Mouse (Mus musculus): ENCODE data around the gene Ift80. TPM values are rescaled to one million over a fixed set of nuclear protein-coding genes. Genes with fewer than 3 reads are reported as not detected.

The Ift80 gene
- polyA plus RNA-seq, 1 experiment from 2014 or later: 8.3 TPM

DNA sequence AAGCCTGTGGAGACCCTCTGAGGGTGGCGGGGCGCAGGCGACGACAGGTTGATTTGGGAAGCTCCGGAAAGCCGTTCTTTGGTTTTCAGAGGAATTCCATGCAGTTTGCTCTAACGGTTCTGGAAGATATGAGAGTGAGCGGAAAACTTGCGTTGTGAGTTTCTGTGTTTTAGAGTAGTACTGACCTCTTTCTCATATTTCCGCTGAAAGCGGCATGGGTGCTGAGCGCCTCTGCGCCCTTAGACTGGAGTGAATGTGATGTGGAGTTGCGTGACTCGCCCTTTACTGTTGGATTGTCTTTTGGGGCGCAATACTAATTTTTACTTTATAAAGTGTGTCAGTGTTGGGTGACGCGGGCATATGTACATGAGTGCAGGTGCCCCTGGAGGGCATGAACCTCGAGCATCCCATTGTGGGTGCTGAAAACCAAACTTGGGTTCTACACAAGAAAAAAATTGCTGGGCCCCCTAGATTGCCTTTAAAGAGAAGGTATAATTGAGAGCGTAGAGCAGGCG, 1.9 kb upstream of the Ift80 start:
- Histone ChIP-seq H3K27ac (ENCODE audit: low read depth, low read length) (peak overlapping the region; percentile 97), H3K4me2 (peak overlapping the region; percentile 75), H3K27me3 (ENCODE audit: control insufficient read depth, insufficient read depth, low read length) (no peaks in the 10 kb centered on the region), H3K4me1 (ENCODE audit: control insufficient read depth, insufficient read depth, low read length) (no peaks in the 10 kb centered on the region; the same call in 1 of the 2 replicates), H3K36me3 (ENCODE audit: control insufficient read depth, insufficient read depth, low read length) (no peaks in the 10 kb centered on the region; the same call in 1 of the 2 replicates), H3K4me3 (ENCODE audit: low read depth, low read length) (peak overlapping the region; percentile 81), H3K9ac (ENCODE audit: low read depth, low read length) (peak overlapping the region; percentile 98), H3K9me3 (replicated peaks; ENCODE audit: control insufficient read depth, low read length) (no peaks in the 10 kb centered on the region)
- WGBS (ENCODE audit: insufficient replicate concordance): 6% methylated on average over 21 of the region's 21 CpGs
- ATAC-seq (replicated peaks; ENCODE audit: insufficient number of reproducible peaks, low FRiP score, low TSS enrichment): no peak

DNA sequence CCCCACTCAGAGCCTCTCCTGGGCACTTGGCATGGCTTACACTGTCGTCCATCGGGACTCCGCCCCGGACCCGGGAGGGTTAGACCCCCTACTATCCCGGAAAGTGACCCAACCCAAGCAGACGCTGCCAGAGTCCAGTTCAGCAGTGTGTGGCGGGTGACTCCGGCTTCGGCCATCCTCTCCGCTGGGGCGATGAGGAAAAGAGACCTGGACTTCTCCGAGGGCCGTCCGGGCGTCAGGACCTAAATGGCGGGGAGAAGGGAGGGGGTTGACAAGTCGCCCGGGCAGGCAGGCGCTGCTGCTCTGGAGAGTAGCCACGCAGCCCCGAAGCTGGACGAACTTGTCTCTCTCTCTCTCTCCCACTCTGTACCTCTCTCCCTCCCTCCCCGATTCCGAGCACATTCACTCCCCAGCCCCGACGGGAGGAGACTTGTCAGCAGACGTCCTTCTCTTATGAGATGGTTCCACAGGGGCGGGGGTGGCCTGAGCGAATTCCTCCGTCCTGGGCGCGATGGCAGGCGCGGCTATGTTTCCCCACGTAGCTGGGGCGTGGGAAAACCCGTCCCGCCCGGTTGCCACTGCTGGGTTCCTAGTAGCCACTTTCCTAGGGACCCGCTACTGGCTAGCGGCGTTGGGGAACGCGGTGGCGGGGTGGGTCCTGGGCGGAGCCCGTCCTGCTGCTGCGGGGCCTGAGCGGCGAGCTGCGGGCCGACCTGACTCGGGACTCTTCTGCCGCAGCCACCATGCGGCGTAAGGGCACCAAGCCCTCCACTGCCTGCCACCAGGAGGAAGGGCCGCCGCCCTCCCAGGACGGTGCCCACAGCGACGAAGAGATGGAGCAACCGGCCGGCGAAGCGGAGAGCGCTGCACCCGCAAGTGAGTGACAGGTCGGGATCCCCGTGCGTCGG, 1.2 kb upstream of the Ift80 start:
- Histone ChIP-seq H3K36me3 (ENCODE audit: control insufficient read depth, insufficient read depth, low read length) (no peaks in the 10 kb centered on the region; the same call in 1 of the 2 replicates), H3K9me3 (replicated peaks; ENCODE audit: control insufficient read depth, low read length) (no peaks in the 10 kb centered on the region), H3K4me2 (peak overlapping the region; percentile 75), H3K9ac (ENCODE audit: low read depth, low read length) (peak overlapping the region; percentile 98), H3K4me1 (ENCODE audit: control insufficient read depth, insufficient read depth, low read length) (no peaks in the 10 kb centered on the region; the same call in 1 of the 2 replicates), H3K4me3 (ENCODE audit: low read depth, low read length) (peak overlapping the region; percentile 81), H3K27ac (ENCODE audit: low read depth, low read length) (peak overlapping the region; percentile 97), H3K27me3 (ENCODE audit: control insufficient read depth, insufficient read depth, low read length) (no peaks in the 10 kb centered on the region)
- WGBS (ENCODE audit: insufficient replicate concordance): under 1% methylated on average over 72 of the region's 72 CpGs
- ATAC-seq (replicated peaks; ENCODE audit: insufficient number of reproducible peaks, low FRiP score, low TSS enrichment): peak; percentile 70

DNA sequence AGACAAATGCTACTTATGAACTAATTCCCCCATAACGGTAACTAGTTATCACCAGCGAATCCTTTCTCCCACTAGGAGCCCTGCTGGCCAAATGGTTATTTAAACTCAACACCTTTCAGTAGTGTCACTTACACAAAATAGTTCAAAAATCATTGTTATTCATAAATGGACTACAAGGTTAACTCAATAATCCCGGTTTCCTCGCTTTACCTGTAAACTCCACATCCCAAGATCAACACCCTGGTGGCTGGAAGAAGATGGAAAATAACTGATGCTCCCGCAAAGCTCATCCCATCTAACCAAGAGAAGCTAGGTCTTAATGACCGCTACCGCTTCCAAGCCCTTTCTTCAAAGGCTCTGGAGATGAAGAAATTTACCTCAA, 324 bp downstream of the Ift80 start:
- ATAC-seq (replicated peaks; ENCODE audit: insufficient number of reproducible peaks, low FRiP score, low TSS enrichment): peak; percentile 6; the same call in 1 of the 2 replicates
- Histone ChIP-seq H3K4me1 (ENCODE audit: control insufficient read depth, insufficient read depth, low read length) (no peaks in the 10 kb centered on the region; the same call in 1 of the 2 replicates), H3K9ac (ENCODE audit: low read depth, low read length) (peak overlapping the region; percentile 98), H3K27ac (ENCODE audit: low read depth, low read length) (no peak overlapping the region), H3K4me2 (peak overlapping the region; percentile 75), H3K27me3 (ENCODE audit: control insufficient read depth, insufficient read depth, low read length) (no peaks in the 10 kb centered on the region), H3K4me3 (ENCODE audit: low read depth, low read length) (peak overlapping the region; percentile 81), H3K36me3 (ENCODE audit: control insufficient read depth, insufficient read depth, low read length) (no peaks in the 10 kb centered on the region; the same call in 1 of the 2 replicates), H3K9me3 (replicated peaks; ENCODE audit: control insufficient read depth, low read length) (no peaks in the 10 kb centered on the region)
- under 1% methylated on average over 7 of the region's 7 CpGs for WGBS (ENCODE audit: insufficient replicate concordance)

DNA sequence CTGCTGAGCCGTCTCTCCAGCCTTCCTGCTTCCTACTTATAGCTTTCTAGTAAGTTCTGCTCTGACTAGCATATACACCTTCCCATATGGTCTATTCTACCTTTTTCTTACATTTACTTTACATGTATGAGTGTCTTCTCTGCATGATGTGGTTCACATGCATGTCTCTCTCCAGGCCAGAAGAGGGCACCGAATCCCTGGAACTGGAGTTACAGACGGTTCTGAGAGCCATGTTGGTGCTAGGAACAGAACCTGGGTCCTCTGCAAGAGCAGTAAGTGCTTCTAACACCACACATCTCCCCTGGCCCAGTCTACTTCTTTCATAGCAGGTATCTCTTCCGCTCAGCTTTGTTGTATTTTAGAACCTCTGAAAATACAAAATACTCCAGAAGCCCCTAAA, 1.6 kb downstream of the Ift80 start:
- Histone ChIP-seq H3K4me2 (no peak overlapping the region), H3K4me3 (ENCODE audit: low read depth, low read length) (no peak overlapping the region), H3K27me3 (ENCODE audit: control insufficient read depth, insufficient read depth, low read length) (no peaks in the 10 kb centered on the region), H3K36me3 (ENCODE audit: control insufficient read depth, insufficient read depth, low read length) (no peaks in the 10 kb centered on the region; the same call in 1 of the 2 replicates), H3K9me3 (replicated peaks; ENCODE audit: control insufficient read depth, low read length) (no peaks in the 10 kb centered on the region), H3K9ac (ENCODE audit: low read depth, low read length) (no peak overlapping the region), H3K27ac (ENCODE audit: low read depth, low read length) (no peak overlapping the region), H3K4me1 (ENCODE audit: control insufficient read depth, insufficient read depth, low read length) (no peaks in the 10 kb centered on the region; the same call in 1 of the 2 replicates)
- no peak for ATAC-seq (replicated peaks; ENCODE audit: insufficient number of reproducible peaks, low FRiP score, low TSS enrichment)
- 79% methylated on average over 4 of the region's 4 CpGs for WGBS (ENCODE audit: insufficient replicate concordance)

DNA sequence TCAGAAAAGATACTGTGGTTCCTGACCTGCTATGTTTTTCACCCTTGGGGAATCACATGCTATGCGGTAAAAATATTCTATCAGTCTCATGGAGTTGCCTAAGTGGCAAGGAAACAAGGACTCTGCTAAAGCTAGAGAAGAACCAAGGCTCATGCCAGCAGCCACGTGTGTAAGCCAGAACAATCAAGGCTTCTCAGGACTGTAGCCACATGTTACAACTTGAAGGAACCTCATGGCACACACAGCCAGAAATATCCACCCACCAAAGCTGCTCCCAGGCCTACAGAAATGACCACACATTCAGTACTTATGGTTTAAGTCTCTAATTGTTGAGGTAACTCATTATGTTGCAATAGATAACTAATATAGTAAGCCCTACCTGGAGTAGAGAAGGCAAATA, 17.8 kb downstream of the Ift80 start:
- Histone ChIP-seq H3K4me3 (ENCODE audit: low read depth, low read length) (no peak overlapping the region), H3K27ac (ENCODE audit: low read depth, low read length) (no peak overlapping the region), H3K4me2 (no peak overlapping the region), H3K36me3 (ENCODE audit: control insufficient read depth, insufficient read depth, low read length) (0 out of 2 replicates have a peak, but pooled peaks cover 6% of the 10 kb centered on the region), H3K27me3 (ENCODE audit: control insufficient read depth, insufficient read depth, low read length) (no peaks in the 10 kb centered on the region), H3K9ac (ENCODE audit: low read depth, low read length) (no peak overlapping the region), H3K9me3 (replicated peaks; ENCODE audit: control insufficient read depth, low read length) (no peaks in the 10 kb centered on the region), H3K4me1 (ENCODE audit: control insufficient read depth, insufficient read depth, low read length) (no peaks in the 10 kb centered on the region)
- 90% methylated on average over 2 of the region's 2 CpGs for WGBS (ENCODE audit: insufficient replicate concordance)
- ATAC-seq (replicated peaks; ENCODE audit: insufficient number of reproducible peaks, low FRiP score, low TSS enrichment): no peak

DNA sequence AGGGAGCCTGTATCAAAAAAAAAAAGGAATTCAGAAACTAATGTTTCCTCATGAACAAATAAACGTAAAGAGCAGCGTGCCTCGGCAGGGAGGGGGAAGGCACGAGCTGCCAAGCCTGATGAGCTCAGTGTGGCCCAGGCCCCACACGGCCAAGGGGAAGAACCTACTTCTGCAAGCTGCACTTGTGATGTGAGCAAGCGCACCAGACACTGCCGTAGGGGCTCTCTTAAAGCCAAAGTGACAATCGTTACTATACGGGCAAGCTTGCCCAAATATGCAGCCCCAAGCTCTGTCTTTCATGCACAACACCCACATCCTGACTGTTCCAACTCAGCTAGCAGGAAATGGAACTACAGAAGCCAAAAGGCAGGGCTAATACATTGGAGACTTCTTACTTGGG, 23.5 kb downstream of the Ift80 start:
- 72% methylated on average over 9 of the region's 9 CpGs for WGBS (ENCODE audit: insufficient replicate concordance)
- H3K27ac ChIP-seq (ENCODE audit: low read depth, low read length): no peak overlapping the region
- ATAC-seq (replicated peaks; ENCODE audit: insufficient number of reproducible peaks, low FRiP score, low TSS enrichment): no peak

DNA sequence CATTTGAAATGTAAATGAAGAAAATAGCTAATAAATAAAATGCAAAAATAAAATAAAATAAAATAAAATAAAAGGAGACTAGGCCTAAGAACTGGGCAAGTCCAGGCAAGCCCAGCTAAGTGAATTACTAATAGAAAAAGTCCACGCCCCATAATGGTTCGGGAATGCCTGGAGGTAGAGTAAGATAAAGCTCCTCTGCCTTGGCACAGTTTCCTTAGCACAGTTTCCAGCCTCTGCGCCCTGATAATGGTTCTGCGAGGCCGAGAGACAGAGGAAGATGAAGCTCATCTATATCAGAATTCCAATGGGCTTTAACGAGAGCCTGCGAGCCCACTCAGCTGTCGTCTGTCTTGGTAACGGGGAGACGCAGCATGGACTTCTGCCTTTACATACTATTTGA, 25.2 kb downstream of the Ift80 start:
- Histone ChIP-seq H3K27ac (ENCODE audit: low read depth, low read length) (no peak overlapping the region), H3K4me1 (ENCODE audit: control insufficient read depth, insufficient read depth, low read length) (peaks cover 9% of the 10 kb centered on the region), H3K27me3 (ENCODE audit: control insufficient read depth, insufficient read depth, low read length) (no peaks in the 10 kb centered on the region), H3K9me3 (replicated peaks; ENCODE audit: control insufficient read depth, low read length) (no peaks in the 10 kb centered on the region), H3K4me2 (no peak overlapping the region), H3K9ac (ENCODE audit: low read depth, low read length) (no peak overlapping the region), H3K4me3 (ENCODE audit: low read depth, low read length) (no peak overlapping the region), H3K36me3 (ENCODE audit: control insufficient read depth, insufficient read depth, low read length) (no peaks in the 10 kb centered on the region)
- ATAC-seq (replicated peaks; ENCODE audit: insufficient number of reproducible peaks, low FRiP score, low TSS enrichment): no peak
- WGBS (ENCODE audit: insufficient replicate concordance): 75% methylated on average over 10 of the region's 10 CpGs

More for the DNA sequence above, 23.5 kb downstream of the Ift80 start:
- Histone ChIP-seq H3K36me3 (ENCODE audit: control insufficient read depth, insufficient read depth, low read length) (0 out of 2 replicates have a peak, but pooled peaks cover 4% of the 10 kb centered on the region), H3K9me3 (replicated peaks; ENCODE audit: control insufficient read depth, low read length) (no peaks in the 10 kb centered on the region), H3K27me3 (ENCODE audit: control insufficient read depth, insufficient read depth, low read length) (no peaks in the 10 kb centered on the region), H3K4me3 (ENCODE audit: low read depth, low read length) (no peak overlapping the region), H3K4me2 (no peak overlapping the region), H3K9ac (ENCODE audit: low read depth, low read length) (no peak overlapping the region; the same call in 1 of the 2 replicates), H3K4me1 (ENCODE audit: control insufficient read depth, insufficient read depth, low read length) (peaks cover 1% of the 10 kb centered on the region)

DNA sequence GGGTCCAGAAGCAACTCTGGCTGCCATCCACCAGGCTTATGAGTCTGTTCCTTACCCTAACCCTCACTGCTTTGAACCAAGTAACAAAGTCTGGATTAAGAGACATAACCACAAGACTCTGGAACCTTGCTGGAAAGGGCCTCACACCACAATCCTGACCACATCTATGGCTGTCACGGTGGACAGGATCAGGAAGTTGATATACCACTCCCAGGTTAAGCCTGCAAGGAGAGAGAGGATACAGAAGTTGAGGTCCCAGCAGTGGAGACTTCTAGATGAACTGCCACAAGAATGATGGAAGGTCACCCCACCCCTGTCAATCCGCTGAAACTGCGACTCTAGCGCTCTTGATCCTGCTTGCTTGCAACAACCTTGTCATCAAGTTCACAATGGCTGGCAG, 26.7 kb downstream of the Ift80 start:
- Histone ChIP-seq H3K4me2 (no peak overlapping the region), H3K36me3 (ENCODE audit: control insufficient read depth, insufficient read depth, low read length) (no peaks in the 10 kb centered on the region), H3K27me3 (ENCODE audit: control insufficient read depth, insufficient read depth, low read length) (no peaks in the 10 kb centered on the region), H3K4me1 (ENCODE audit: control insufficient read depth, insufficient read depth, low read length) (peaks cover 9% of the 10 kb centered on the region), H3K27ac (ENCODE audit: low read depth, low read length) (no peak overlapping the region), H3K4me3 (ENCODE audit: low read depth, low read length) (no peak overlapping the region), H3K9ac (ENCODE audit: low read depth, low read length) (no peak overlapping the region), H3K9me3 (replicated peaks; ENCODE audit: control insufficient read depth, low read length) (no peaks in the 10 kb centered on the region)
- WGBS (ENCODE audit: insufficient replicate concordance): 56% methylated on average over 4 of the region's 4 CpGs
- no peak for ATAC-seq (replicated peaks; ENCODE audit: insufficient number of reproducible peaks, low FRiP score, low TSS enrichment)
